Mouse (Mus musculus) intestine, postnatal 0 days (tissue): ENCODE results near the gene Gabrr2. TPM values are rescaled to one million over a fixed set of nuclear protein-coding genes. Genes with fewer than 3 reads are reported as not detected.

ENCODE experiments used
- ATAC-seq: fragments of 200-750 bp; cut with Nextera tagmentation; 2 replicates; pipeline ENCODE4 v1.8.0; 2017; ENCODE audit warnings: mild to moderate bottlenecking, moderate TSS enrichment, moderate library complexity
- H3K27ac ChIP-seq: fragments of 300-500 bp; sonication (generic); 2 replicates; pipeline ENCODE4 v1.5.1; 2014; ENCODE audit warnings: mild to moderate bottlenecking, low read depth, low read length, moderate library complexity
- H3K27me3 ChIP-seq: fragments of 300-500 bp; sonication (generic); replicated peaks from 2 replicates; pipeline ENCODE4 v1.6.1; 2014; ENCODE audit warnings: low read length, mixed read lengths; ENCODE audit not compliant: control insufficient read depth, insufficient read depth
- H3K36me3 ChIP-seq: fragments of 300-500 bp; sonication (generic); 2 replicates; pipeline ENCODE4 v1.6.1; 2014; ENCODE audit warnings: mild to moderate bottlenecking, moderate library complexity; ENCODE audit not compliant: control insufficient read depth, insufficient read depth
- H3K4me1 ChIP-seq: fragments of 300-500 bp; sonication (generic); replicated peaks from 2 replicates; pipeline ENCODE4 v1.6.1; 2014; ENCODE audit warnings: antibody characterized with exemption, low read length, mixed read lengths; ENCODE audit not compliant: control insufficient read depth, insufficient read depth
- H3K4me2 ChIP-seq: fragments of 300-500 bp; sonication (generic); replicated peaks from 2 replicates; pipeline ENCODE4 v1.6.1; 2014; ENCODE audit warnings: low read depth, mild to moderate bottlenecking, moderate library complexity
- H3K4me3 ChIP-seq: fragments of 300-500 bp; sonication (generic); 2 replicates; pipeline ENCODE4 v1.5.1; 2014; ENCODE audit warnings: low read depth, low read length
- H3K9ac ChIP-seq: fragments of 300-500 bp; sonication (generic); 2 replicates; pipeline ENCODE4 v1.6.1; 2014; ENCODE audit warnings: mild to moderate bottlenecking, low read depth, low read length
- H3K9me3 ChIP-seq: fragments of 300-500 bp; sonication (generic); 2 replicates; pipeline ENCODE4 v1.6.1; 2016; ENCODE audit warnings: mixed run types; ENCODE audit not compliant: control insufficient read depth
- CTCF ChIP-seq: sonication (generic); IDR thresholded peaks from 2 replicates; pipeline ENCODE4 v1.5.1; 2016; ENCODE audit warnings: low read depth, mild to moderate bottlenecking, control low read depth, antibody characterized with exemption, moderate library complexity
- whole genome bisulfite sequencing: fragments of 180-500 bp; shearing (Covaris S2); extraction: QIAGEN DNeasy Blood & Tissue Kit; methylation state at CpG from one replicate; pipeline ENCODE4 v1.1.7; 2014; 5-methylcytosine and 5-hydroxymethylcytosine counted together
- polyA plus RNA-seq: library from polyadenylated mRNA; unstranded; fragments of >200 nt; fragmentation: Nextera tagmentation; extraction: Ambion mirVana; gene quantifications from 2 replicates; pipeline ENCODE4 v1.2.1, GENCODE M21; 2015

The Gabrr2 gene
- polyA plus RNA-seq = 0.07 TPM in 1 of 2 replicates, not detected in the other

- WGBS = 88% methylated on average over 4 of the region's 4 CpGs
- no peaks in the 10 kb centered on the region for H3K27me3 ChIP-seq
- no peak for TF ChIP-seq CTCF
- H3K9ac ChIP-seq = no peak within 1 kb of the TSS
- no peak for ATAC-seq
- no peaks in the 10 kb centered on the region for H3K9me3 ChIP-seq
- H3K4me2 ChIP-seq = no peak within 1 kb of the TSS
- H3K4me1 ChIP-seq = no peaks in the 10 kb centered on the region
- no peak within 1 kb of the TSS for H3K27ac ChIP-seq
- no peaks in the 10 kb centered on the region for H3K36me3 ChIP-seq
- no peak within 1 kb of the TSS for H3K4me3 ChIP-seq
These were observed at the start of gene Gabrr2 for GRCm38 (mm10) chr4:33062981-33063380. Gabrr2 (plus strand) TSS chr4:33062999.

- peak; percentile 98 for TF ChIP-seq CTCF
- Histone ChIP-seq H3K36me3 (peaks cover 17% of the 10 kb centered on the region; the same call in 1 of the 2 replicates), H3K27ac (no peak overlapping the region), H3K4me2 (no peak overlapping the region), H3K4me1 (no peaks in the 10 kb centered on the region), H3K27me3 (no peaks in the 10 kb centered on the region), H3K9me3 (peaks cover 6% of the 10 kb centered on the region; the same call in 1 of the 2 replicates), H3K9ac (no peak overlapping the region), H3K4me3 (no peak overlapping the region)
- WGBS = 50% methylated on average over 9 of the region's 9 CpGs
- ATAC-seq = peak; percentile 41; the same call in 1 of the 2 replicates
These were observed 44.3 kb upstream of the Gabrr2 start for GRCm38 (mm10) chr4:33018361-33018999.

GRCm38 (mm10) chr4:33024420-33024819, 38.4 kb upstream of the Gabrr2 start:
- H3K9ac ChIP-seq = no peak overlapping the region
- TF ChIP-seq CTCF = no peak
- H3K36me3 ChIP-seq = 0 out of 2 replicates have a peak, but pooled peaks cover 11% of the 10 kb centered on the region
- H3K4me1 ChIP-seq = no peaks in the 10 kb centered on the region
- no peaks in the 10 kb centered on the region for H3K9me3 ChIP-seq
- ATAC-seq = no peak
- H3K27me3 ChIP-seq = no peaks in the 10 kb centered on the region
- no peak overlapping the region for H3K4me2 ChIP-seq
- WGBS = 80% methylated on average over 8 of the region's 8 CpGs
- H3K4me3 ChIP-seq = no peak overlapping the region
- no peak overlapping the region for H3K27ac ChIP-seq

GRCm38 (mm10) chr4:33029104-33029503, 33.7 kb upstream of the Gabrr2 start:
- Histone ChIP-seq H3K4me1 (0 out of 2 replicates have a peak, but pooled peaks cover 4% of the 10 kb centered on the region), H3K27ac (no peak overlapping the region), H3K9ac (no peak overlapping the region), H3K36me3 (0 out of 2 replicates have a peak, but pooled peaks cover 3% of the 10 kb centered on the region), H3K4me3 (no peak overlapping the region), H3K27me3 (no peaks in the 10 kb centered on the region), H3K4me2 (no peak overlapping the region), H3K9me3 (no peaks in the 10 kb centered on the region)
- 89% methylated on average over 7 of the region's 7 CpGs for WGBS
- ATAC-seq = no peak
- TF ChIP-seq CTCF = no peak

- H3K4me1 ChIP-seq = 0 out of 2 replicates have a peak, but pooled peaks cover 4% of the 10 kb centered on the region
- no peaks in the 10 kb centered on the region for H3K27me3 ChIP-seq
- H3K36me3 ChIP-seq = 0 out of 2 replicates have a peak, but pooled peaks cover 3% of the 10 kb centered on the region
- H3K9me3 ChIP-seq = no peaks in the 10 kb centered on the region
- peak overlapping the region; percentile 83 for H3K4me2 ChIP-seq
- ATAC-seq = peak; percentile 69
- peak overlapping the region; percentile 95 for H3K9ac ChIP-seq
- TF ChIP-seq CTCF = 0 out of 2 replicates have a peak, but pooled peaks have one; percentile 19
- whole genome bisulfite sequencing = 2% methylated on average over 55 of the region's 55 CpGs
- peak overlapping the region; percentile 84 for H3K4me3 ChIP-seq
- peak overlapping the region; percentile 99 for H3K27ac ChIP-seq
These were observed 32.3 kb upstream of the Gabrr2 start for GRCm38 (mm10) chr4:33030264-33031194.
